Mouse (Mus musculus): Measurements from ENCODE around the gene Selenow.

DNA sequence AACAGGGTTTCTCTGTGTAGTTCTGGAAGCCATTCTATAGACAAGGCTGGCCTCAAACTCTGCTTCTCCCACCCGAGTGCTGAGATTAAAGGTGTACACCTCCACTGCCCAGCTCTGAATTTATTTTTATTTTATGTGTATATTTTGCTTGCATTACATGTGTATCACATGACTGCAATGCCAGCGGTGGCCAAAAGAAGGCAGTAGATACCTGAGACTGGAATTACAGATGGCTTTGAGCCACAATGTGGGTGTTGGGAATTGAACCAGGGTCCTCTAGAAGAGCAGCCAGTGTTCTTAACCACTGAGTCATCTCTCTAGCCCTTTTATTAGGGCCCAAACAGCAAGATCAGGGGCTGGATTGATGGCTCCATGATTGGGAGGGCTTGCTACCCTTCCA is 8.3 kb upstream of the Selenow start:
- no peak for TF ChIP-seq CTCF (IDR thresholded peaks at IDR 0.05; ENCODE audit: borderline replicate concordance, insufficient read depth, low read length)
- TF ChIP-seq POLR2A (IDR thresholded peaks at IDR 0.05; ENCODE audit: low read depth, low read length), result no peak

Data from embryonic fibroblast, embryonic 13.5 days (primary cell).